In the genomic region with DNA sequence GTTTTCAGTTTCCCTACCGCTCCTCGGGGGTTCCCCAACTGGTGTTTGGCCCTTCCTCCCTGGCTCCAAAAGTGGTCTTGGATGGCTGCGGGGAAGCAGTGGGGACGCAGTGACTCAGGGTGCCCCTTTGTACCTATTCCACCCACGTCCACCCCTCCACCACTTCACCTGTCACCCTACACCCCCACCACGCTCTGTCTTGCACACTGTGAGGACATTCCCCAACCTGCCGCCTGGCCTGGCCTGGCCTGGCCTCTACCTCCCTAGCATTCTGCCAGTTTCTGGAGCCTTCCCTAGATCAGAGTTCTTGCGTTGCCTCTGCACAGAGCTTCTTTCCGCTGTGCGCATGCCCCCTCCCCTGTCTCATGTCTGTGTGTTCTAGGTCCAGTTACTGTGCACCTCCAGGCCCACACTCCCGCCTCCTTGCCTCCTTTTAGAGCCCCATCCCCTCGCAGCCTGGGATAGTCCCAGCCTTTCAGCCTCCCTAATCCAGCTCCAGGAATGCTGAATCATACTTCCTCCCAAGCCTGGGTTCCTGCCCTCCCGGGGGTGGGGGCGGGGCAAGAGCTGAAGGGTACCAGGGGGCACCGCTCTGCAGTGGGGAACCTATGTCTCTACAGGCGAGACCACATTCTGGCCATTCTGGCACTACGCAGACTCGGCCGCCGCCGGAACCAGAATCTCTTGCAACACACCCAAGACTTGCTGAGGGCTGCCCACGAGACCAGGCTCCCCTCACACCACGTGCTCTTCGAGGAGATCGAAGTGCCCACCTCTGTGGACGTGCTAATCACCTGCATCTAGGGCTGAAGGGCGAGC, we compare ENCODE assay signal across 8 mouse cellular contexts. TPM values are rescaled to one million over a fixed set of nuclear protein-coding genes. Genes with fewer than 3 reads are reported as not detected.
DNase-seq lines count a peak whose midpoint lies in the region; ATAC-seq lines count a peak whose summit lies in the region.

No protein-coding gene starts in this region.

- H3K4me1 ChIP-seq in forebrain, embryonic 16.5 days (replicated peaks; ENCODE audit: control insufficient read depth, insufficient read depth, low read length), result peaks cover 34% of the 10 kb centered on the region
- H3K4me1 ChIP-seq in kidney, embryonic 14.5 days (ENCODE audit: control insufficient read depth, insufficient read depth, low read length), result peaks cover 63% of the 10 kb centered on the region

- no peaks in the 10 kb centered on the region for H3K36me3 ChIP-seq in forebrain, embryonic 16.5 days (ENCODE audit: control insufficient read depth, insufficient read depth)
- no peaks in the 10 kb centered on the region for H3K36me3 ChIP-seq in kidney, embryonic 14.5 days (ENCODE audit: control insufficient read depth, insufficient read depth, low read length)

- peak; percentile 61 for DNase-seq in urinary bladder, postnatal 14 days (ENCODE audit: low spot score)
- DNase-seq in urinary bladder, postnatal 36 days (ENCODE audit: low spot score in 2 of 2), result no peak
- peak; percentile 58 to 59 for DNase-seq in lung, postnatal 4 days
- no peak for DNase-seq in frontal cortex, postnatal 14 days (ENCODE audit: low spot score in 2 of 2)
- no peak for DNase-seq in left cerebral cortex, postnatal 4 days

- ATAC-seq in forebrain, embryonic 16.5 days, result no peak
- peak; percentile 2; the same call in 1 of the 2 replicates for ATAC-seq in kidney, embryonic 14.5 days (ENCODE audit: low FRiP score, low TSS enrichment)
- no peak for ATAC-seq in megakaryocyte-erythroid progenitor cell, adult 5-6 weeks (replicated peaks; ENCODE audit: low FRiP score, low TSS enrichment, poor library complexity, severe bottlenecking)

- 17% methylated on average over 27 of the region's 27 CpGs for WGBS in forebrain, embryonic 16.5 days
- 11% methylated on average over 27 of the region's 27 CpGs for WGBS in kidney, embryonic 14.5 days

- H3K4me2 ChIP-seq in forebrain, embryonic 16.5 days (ENCODE audit: low read length), result peak overlapping the region; percentile 78
- H3K4me2 ChIP-seq in kidney, embryonic 14.5 days (replicated peaks; ENCODE audit: low read depth, low read length), result peak overlapping the region; percentile 64

- no peak overlapping the region; the same call in 1 of the 2 replicates for H3K9ac ChIP-seq in forebrain, embryonic 16.5 days (replicated peaks; ENCODE audit: low read depth, low read length)
- H3K9ac ChIP-seq in kidney, embryonic 14.5 days (ENCODE audit: low read depth, low read length), result peak overlapping the region; percentile 52; the same call in 1 of the 2 replicates

- peak overlapping the region; percentile 48 for H3K4me3 ChIP-seq in forebrain, embryonic 16.5 days (replicated peaks; ENCODE audit: low read length)
- H3K4me3 ChIP-seq in kidney, embryonic 14.5 days (ENCODE audit: low read length), result peak overlapping the region; percentile 38

- H3K27ac ChIP-seq in forebrain, embryonic 16.5 days (ENCODE audit: low read length), result no peak overlapping the region
- H3K27ac ChIP-seq in kidney, embryonic 14.5 days (ENCODE audit: low read depth, low read length), result peak overlapping the region; percentile 43; the same call in 1 of the 2 replicates

- no peaks in the 10 kb centered on the region for H3K9me3 ChIP-seq in forebrain, embryonic 16.5 days (ENCODE audit: control insufficient read depth, low read length)
- H3K9me3 ChIP-seq in kidney, embryonic 14.5 days (ENCODE audit: control insufficient read depth, low read length), result no peaks in the 10 kb centered on the region

- peaks cover 38% of the 10 kb centered on the region for H3K27me3 ChIP-seq in forebrain, embryonic 16.5 days (replicated peaks; ENCODE audit: control insufficient read depth, insufficient read depth, low read length)
- peaks cover 29% of the 10 kb centered on the region for H3K27me3 ChIP-seq in kidney, embryonic 14.5 days (ENCODE audit: control insufficient read depth, insufficient read depth, low read length)

- intact Hi-C loops in left cerebral cortex, postnatal 4 days (cut with DNase I), result no loop called here

RNA-seq across cellular contexts. Expression of a gene that starts 12.0 kb away (rescaled TPM):
- 0.63 and 0.84 TPM in 2 replicates for polyA plus RNA-seq in forebrain, embryonic 16.5 days (2015; fragmentation: Nextera tagmentation; extraction: Ambion mirVana)
- polyA plus RNA-seq in kidney, embryonic 14.5 days (2014; fragmentation: Nextera tagmentation; extraction: Ambion mirVana), result 16.5 and 18.8 TPM in 2 replicates
- under 1 TPM; 0.38 to 0.50 TPM for total RNA-seq in left cerebral cortex, postnatal 4 days (2021)
- 163 and 178 TPM in 2 replicates for total RNA-seq in megakaryocyte-erythroid progenitor cell, adult 5-6 weeks (2014; fragmentation: Nextera tagmentation)
- 102 and 149 TPM in 2 replicates for total RNA-seq in megakaryocyte-erythroid progenitor cell, adult 5-6 weeks (2017)

RNA-seq across cellular contexts. Expression of a gene that starts 13.4 kb away (rescaled TPM):
- polyA plus RNA-seq in forebrain, embryonic 16.5 days (2015; fragmentation: Nextera tagmentation; extraction: Ambion mirVana), result 1.9 and 2.5 TPM in 2 replicates
- 10.8 and 10.9 TPM in 2 replicates for polyA plus RNA-seq in kidney, embryonic 14.5 days (2014; fragmentation: Nextera tagmentation; extraction: Ambion mirVana)
- 1 to 10 TPM in 1 of 2 experiments, under 1 TPM in 1; 0.62 to 1.6 TPM for total RNA-seq in left cerebral cortex, postnatal 4 days (2021)
- total RNA-seq in megakaryocyte-erythroid progenitor cell, adult 5-6 weeks (2014; fragmentation: Nextera tagmentation), result 0.27 TPM in 1 of 2 replicates, not detected in the other
- not detected in 2 replicates for total RNA-seq in megakaryocyte-erythroid progenitor cell, adult 5-6 weeks (2017)

RNA-seq across cellular contexts. Expression of a gene that starts 23.6 kb away (rescaled TPM):
- 1.3 and 4.5 TPM in 2 replicates for polyA plus RNA-seq in forebrain, embryonic 16.5 days (2015; fragmentation: Nextera tagmentation; extraction: Ambion mirVana)
- polyA plus RNA-seq in kidney, embryonic 14.5 days (2014; fragmentation: Nextera tagmentation; extraction: Ambion mirVana), result 5.8 and 9.9 TPM in 2 replicates
- total RNA-seq in left cerebral cortex, postnatal 4 days (2021), result 1 to 10 TPM; 1.4 to 4.0 TPM
- not detected in 2 replicates for total RNA-seq in megakaryocyte-erythroid progenitor cell, adult 5-6 weeks (2014; fragmentation: Nextera tagmentation)
- not detected in 2 replicates for total RNA-seq in megakaryocyte-erythroid progenitor cell, adult 5-6 weeks (2017)

RNA-seq across cellular contexts. Expression of a gene that starts 52.7 kb away (rescaled TPM):
- 33.6 and 39.9 TPM in 2 replicates for polyA plus RNA-seq in forebrain, embryonic 16.5 days (2015; fragmentation: Nextera tagmentation; extraction: Ambion mirVana)
- 43.4 and 44.3 TPM in 2 replicates for polyA plus RNA-seq in kidney, embryonic 14.5 days (2014; fragmentation: Nextera tagmentation; extraction: Ambion mirVana)
- total RNA-seq in left cerebral cortex, postnatal 4 days (2021), result 100 to 1,000 TPM; 153 to 168 TPM
- 7.9 and 11.5 TPM in 2 replicates for total RNA-seq in megakaryocyte-erythroid progenitor cell, adult 5-6 weeks (2014; fragmentation: Nextera tagmentation)
- total RNA-seq in megakaryocyte-erythroid progenitor cell, adult 5-6 weeks (2017), result 2.6 and 9.6 TPM in 2 replicates

RNA-seq across cellular contexts. Expression of a gene that starts 55.4 kb away (rescaled TPM):
- 0.23 and 1.1 TPM in 2 replicates for polyA plus RNA-seq in forebrain, embryonic 16.5 days (2015; fragmentation: Nextera tagmentation; extraction: Ambion mirVana)
- polyA plus RNA-seq in kidney, embryonic 14.5 days (2014; fragmentation: Nextera tagmentation; extraction: Ambion mirVana), result 123 and 137 TPM in 2 replicates
- 1 to 10 TPM; 2.2 to 2.8 TPM for total RNA-seq in left cerebral cortex, postnatal 4 days (2021)
- total RNA-seq in megakaryocyte-erythroid progenitor cell, adult 5-6 weeks (2014; fragmentation: Nextera tagmentation), result not detected in 2 replicates
- total RNA-seq in megakaryocyte-erythroid progenitor cell, adult 5-6 weeks (2017), result not detected in 2 replicates

Comparison
In these comparisons a context has a peak if more than half of its experiments do, and no peak if none do; other contexts are left out.
1. DNase-seq: peak in urinary bladder, postnatal 14 days (single experiment) and lung, postnatal 4 days (2 of 2); none in urinary bladder, postnatal 36 days (0 of 2), frontal cortex, postnatal 14 days (0 of 2) and left cerebral cortex, postnatal 4 days (single experiment).
2. RNA of a gene that starts 12.0 kb away (total RNA-seq): 102 to 178 TPM in megakaryocyte-erythroid progenitor cell, adult 5-6 weeks; 0.38 to 0.50 TPM in left cerebral cortex, postnatal 4 days; every median in the first group is over 10 times any median in the second.